32 mouse cellular contexts compared by ENCODE assay signal in genomic region chr9:22478946-22479345, GRCm38 (mm10). TPM values are rescaled to one million over a fixed set of nuclear protein-coding genes. Genes with fewer than 3 reads are reported as not detected.
"Had no signal": no experiment of that assay in that cellular context is flagged by ENCODE, and none has a peak within 500 bp of the region (broad histone marks: within the 10 kb centered on the region; RNA-seq: fewer than 3 reads in every experiment).

No protein-coding gene starts in this region.

- H3K27ac ChIP-seq: heart, adult 2 months; heart, embryonic 13.5 days; heart, embryonic 15.5 days; hindbrain, embryonic 13.5 days; hindbrain, embryonic 15.5 days; hindbrain, postnatal 0 days; kidney, embryonic 15.5 days; kidney, postnatal 0 days; layer of hippocampus, adult 2 months; left cerebral cortex, adult 2 months; limb, embryonic 10.5 days; limb, embryonic 12.5 days had no signal

- H3K9me3 ChIP-seq: heart, embryonic 13.5 days; heart, embryonic 15.5 days; hindbrain, embryonic 13.5 days; hindbrain, embryonic 15.5 days; kidney, embryonic 15.5 days; limb, embryonic 10.5 days; limb, embryonic 12.5 days had no signal

- H3K27me3 ChIP-seq: heart, embryonic 13.5 days; heart, embryonic 15.5 days; hindbrain, embryonic 13.5 days; hindbrain, embryonic 15.5 days; kidney, embryonic 15.5 days; limb, embryonic 12.5 days had no signal

- H3K36me3 ChIP-seq: heart, embryonic 13.5 days; heart, embryonic 15.5 days; hindbrain, embryonic 13.5 days; hindbrain, embryonic 15.5 days; kidney, embryonic 15.5 days; limb, embryonic 10.5 days; limb, embryonic 12.5 days had no signal

- DNase-seq: gastrocnemius, postnatal 14 days; gastrocnemius, postnatal 36 days; heart, adult 11 months; heart, adult 2 months; heart, postnatal 14 days; heart, postnatal 36 days; kidney, adult 11 months; kidney, adult 2 months; kidney, adult 9 months; kidney, postnatal 14 days; kidney, postnatal 36 days; liver had no signal

- H3K4me3 ChIP-seq: heart, adult 2 months; heart, embryonic 13.5 days; heart, embryonic 15.5 days; hindbrain, embryonic 13.5 days; hindbrain, embryonic 15.5 days; kidney, embryonic 15.5 days; layer of hippocampus, adult 2 months; left cerebral cortex, adult 2 months; limb, embryonic 10.5 days; limb, embryonic 12.5 days had no signal

RNA-seq across cellular contexts. Expression of gene Gm17545, which starts 24.9 kb away (rescaled TPM):
- polyA plus RNA-seq: gonadal fat pad, adult 2 months; heart, adult 2 months; heart, embryonic 11.5 days; heart, embryonic 13.5 days; heart, embryonic 15.5 days; heart, postnatal 0 days; hindbrain, embryonic 11.5 days; hindbrain, embryonic 13.5 days; hindbrain, embryonic 15.5 days; hindbrain, postnatal 0 days; intestine, embryonic 14.5 days; intestine, embryonic 16.5 days; kidney, adult 2 months; kidney, embryonic 15.5 days; kidney, postnatal 0 days; large intestine, adult 2 months; limb, embryonic 10.5 days; limb, embryonic 12.5 days; limb, embryonic 14.5 days; liver, embryonic 11.5 days had no signal
